Mouse (Mus musculus): Measurements from ENCODE around the gene Hmgb3.

Hmgb3 gene

DNA sequence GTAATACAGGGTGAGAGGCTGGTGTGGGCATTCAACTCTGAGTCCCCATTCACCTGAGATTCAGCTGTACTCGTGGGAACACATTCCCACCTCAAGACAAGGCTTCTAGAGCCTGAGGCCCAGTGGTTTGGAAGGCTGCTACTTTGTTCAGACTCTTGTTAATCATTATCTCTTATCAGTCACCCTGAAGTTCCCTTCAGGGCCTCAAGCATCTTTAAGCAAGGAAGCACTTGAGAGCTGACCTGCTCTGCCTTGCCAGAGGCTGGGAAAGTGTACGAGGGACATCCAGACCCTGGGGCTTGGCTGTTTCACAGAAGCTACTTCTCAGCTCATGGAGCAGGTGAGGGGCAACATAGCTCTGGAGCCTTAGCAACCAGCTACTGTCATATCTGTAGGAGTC, 19.8 kb downstream of the Hmgb3 start:
- in situ Hi-C loops (cut with MboI; ENCODE audit: low sequenced_read_pairs), result no loop called here

DNA sequence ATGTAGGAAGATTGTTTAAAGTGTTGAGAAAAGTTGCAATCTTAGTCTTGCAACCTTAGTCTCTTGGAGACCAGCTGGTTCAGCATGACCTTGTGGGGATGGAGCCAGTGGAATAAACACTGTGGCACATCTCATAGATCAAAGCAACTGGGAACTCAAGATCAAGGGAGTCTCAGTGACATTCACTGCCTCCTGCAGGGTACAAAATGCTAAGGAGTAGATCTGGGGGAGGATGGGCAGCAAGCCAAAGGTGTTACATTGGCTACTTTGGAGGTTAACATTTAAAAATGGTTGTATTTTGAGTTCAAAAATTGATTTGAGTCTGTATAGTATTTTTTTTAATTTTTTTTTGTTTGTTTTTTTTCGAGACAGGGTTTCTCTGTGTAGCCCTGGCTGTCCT, 33.5 kb downstream of the Hmgb3 start:
- in situ Hi-C loops (cut with MboI; ENCODE audit: low sequenced_read_pairs), result no loop called here

DNA sequence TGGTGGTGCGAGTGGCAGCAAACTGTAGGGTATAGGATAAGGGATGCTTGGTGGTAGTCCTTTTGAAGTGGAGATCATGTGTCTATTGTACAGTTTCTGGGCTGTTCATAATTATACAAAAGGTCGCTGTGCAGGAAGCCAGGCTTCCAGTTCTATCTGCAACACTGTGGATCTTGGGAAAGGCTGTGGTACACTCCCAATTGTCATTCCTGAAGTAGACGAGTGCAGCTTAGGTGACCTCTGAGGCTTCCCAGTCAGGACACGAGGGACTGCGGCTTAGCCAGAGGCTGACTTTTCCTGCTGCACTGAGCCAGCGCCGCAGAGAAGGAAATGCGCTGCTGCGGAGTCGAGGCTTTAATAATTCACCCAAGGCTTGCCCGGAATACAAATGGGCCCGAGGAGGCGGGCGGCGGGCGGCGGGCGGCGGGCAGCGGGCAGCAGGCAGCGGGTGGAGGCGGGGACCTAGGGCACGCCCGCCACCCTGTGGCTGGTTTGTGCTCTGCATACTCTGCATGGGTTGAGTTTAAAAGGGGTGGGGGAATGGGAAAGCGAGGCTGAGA, 45.4 kb downstream of the Hmgb3 start:
- in situ Hi-C loops (cut with MboI; ENCODE audit: low sequenced_read_pairs), result loop anchor here (10.0 kb wide), 1 partner anchor 176 kb away; no protein-coding TSS in a partner anchor
